ENCODE assay signal across 9 mouse cellular contexts in the genomic region with DNA sequence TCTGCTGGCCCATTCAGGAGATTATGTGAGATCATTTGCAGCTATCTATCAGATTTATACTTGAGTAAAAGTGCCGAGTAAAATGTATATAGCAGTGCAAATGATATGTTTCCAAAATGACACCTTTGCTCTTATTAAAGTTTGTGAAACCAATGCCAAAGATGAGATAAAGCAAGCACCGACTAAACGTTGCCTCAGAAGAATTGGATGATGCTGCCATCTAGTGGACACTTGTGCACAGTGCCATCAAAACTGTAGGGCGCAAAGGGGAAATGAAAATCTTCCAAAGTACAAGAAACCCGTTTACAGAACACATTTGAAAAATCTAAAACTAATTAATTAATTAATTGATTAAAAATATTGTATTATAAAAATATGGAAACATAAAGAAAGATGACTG.
A peak's percentile ranks its signal among the peaks of the same experiment; 100 is the strongest.
DNase-seq lines count a peak whose midpoint lies in the region; ATAC-seq lines count a peak whose summit lies in the region.
"Had no signal": no experiment of that assay in that cellular context is flagged by ENCODE, and none has a peak within 500 bp of the region (broad histone marks: within the 10 kb centered on the region; RNA-seq: fewer than 3 reads in every experiment).

No protein-coding gene starts in this region.

- no peak overlapping the region for H3K27ac ChIP-seq in forebrain, embryonic 15.5 days (replicated peaks)
- H3K27ac ChIP-seq: liver, embryonic 13.5 days had no signal

- no peak overlapping the region for H3K4me2 ChIP-seq in forebrain, embryonic 15.5 days (replicated peaks)
- H3K4me2 ChIP-seq: liver, embryonic 13.5 days had no signal

- no peak overlapping the region for H3K4me3 ChIP-seq in forebrain, embryonic 15.5 days
- H3K4me3 ChIP-seq: liver, embryonic 13.5 days had no signal

- DNase-seq in cerebellum, adult 11 months = peak; percentile 2
- DNase-seq in A20 (ENCODE audit: low read depth, low spot score) = peak; percentile 70
- peak; percentile 36 for DNase-seq in c-Kit-positive CD71-negative TER-119-negative erythroid progenitor cells, embryonic 14.5 days (ENCODE audit: low read depth)
- peak; percentile 55 for DNase-seq in kidney, postnatal 10 days
- peak; percentile 24 for DNase-seq in lung, postnatal 10 days
- peak; percentile 23 for DNase-seq in right cerebral cortex, postnatal 14 days
- DNase-seq: liver, embryonic 13.5 days had no signal

- no peaks in the 10 kb centered on the region for H3K27me3 ChIP-seq in forebrain, embryonic 15.5 days
- H3K27me3 ChIP-seq: liver, embryonic 13.5 days had no signal

- no peak for ATAC-seq in cerebellum, adult (ENCODE audit: insufficient number of reproducible peaks, low FRiP score, low TSS enrichment)
- peak; percentile 81 for ATAC-seq in forebrain, embryonic 15.5 days (replicated peaks)

- H3K36me3 ChIP-seq in forebrain, embryonic 15.5 days = no peaks in the 10 kb centered on the region
- H3K36me3 ChIP-seq: liver, embryonic 13.5 days had no signal

- no peaks in the 10 kb centered on the region for H3K4me1 ChIP-seq in forebrain, embryonic 15.5 days
- H3K4me1 ChIP-seq: liver, embryonic 13.5 days had no signal

- no peak overlapping the region for H3K9ac ChIP-seq in forebrain, embryonic 15.5 days (replicated peaks)
- H3K9ac ChIP-seq: liver, embryonic 13.5 days had no signal

- no peaks in the 10 kb centered on the region for H3K9me3 ChIP-seq in forebrain, embryonic 15.5 days
- H3K9me3 ChIP-seq: liver, embryonic 13.5 days had no signal

- 8% methylated on average over 5 of the region's 5 CpGs for WGBS in forebrain, embryonic 15.5 days

Comparison
In these comparisons a context has a peak if more than half of its experiments do, and no peak if none do; other contexts are left out.
1. DNase-seq: peak in every context shown above with its lines; median percentile 70 in A20; 55 in kidney, postnatal 10 days; 36 in c-Kit-positive CD71-negative TER-119-negative erythroid progenitor cells, embryonic 14.5 days; 24 in lung, postnatal 10 days; 23 in right cerebral cortex, postnatal 14 days; 2 in cerebellum, adult 11 months.